Mouse (Mus musculus): ENCODE measurements around the gene Itpk1. TPM values are rescaled to one million over a fixed set of nuclear protein-coding genes. Genes with fewer than 3 reads are reported as not detected.

Itpk1 gene
- polyA plus RNA-seq, 1 experiment from 2014 or later = 4.8 TPM

DNA sequence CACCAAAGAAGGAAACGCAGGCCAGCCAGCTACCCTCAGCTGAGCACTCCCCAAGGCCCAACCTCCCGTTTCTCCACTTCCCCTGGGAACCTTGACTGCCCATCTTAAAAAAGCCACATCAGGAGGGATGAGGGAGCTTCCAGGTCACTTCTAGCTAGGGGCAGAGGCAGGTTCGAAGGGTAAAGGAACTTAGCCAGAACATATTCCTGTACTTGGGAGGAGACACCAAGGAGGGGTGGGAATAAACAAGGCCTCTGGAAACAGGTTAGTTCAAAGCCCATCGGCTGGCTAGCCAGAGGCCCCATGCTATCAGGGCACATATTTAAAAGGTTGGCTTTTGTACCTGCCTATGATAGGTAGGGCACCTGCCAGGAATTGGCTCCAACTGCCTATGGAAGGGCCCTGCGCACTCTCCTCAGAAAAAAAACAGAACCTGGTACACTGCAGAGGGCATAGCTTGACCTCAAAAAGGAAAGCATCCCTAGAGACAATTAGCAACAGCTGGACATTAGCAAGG, 3.0 kb downstream of the Itpk1 start:
- no peak for ATAC-seq (replicated peaks; ENCODE audit: insufficient number of reproducible peaks, insufficient read depth, low FRiP score, low read depth)
- H3K36me3 ChIP-seq = no peaks in the 10 kb centered on the region
- H3K9me3 ChIP-seq (replicated peaks) = no peaks in the 10 kb centered on the region
- H3K9ac ChIP-seq = no peak overlapping the region
- H3K4me1 ChIP-seq (replicated peaks) = peaks cover 45% of the 10 kb centered on the region
- no peaks in the 10 kb centered on the region for H3K27me3 ChIP-seq
- H3K4me3 ChIP-seq = no peak overlapping the region
- no peak overlapping the region for H3K27ac ChIP-seq
- 81% methylated on average over 5 of the region's 5 CpGs for whole genome bisulfite sequencing
- no peak overlapping the region for H3K4me2 ChIP-seq

DNA sequence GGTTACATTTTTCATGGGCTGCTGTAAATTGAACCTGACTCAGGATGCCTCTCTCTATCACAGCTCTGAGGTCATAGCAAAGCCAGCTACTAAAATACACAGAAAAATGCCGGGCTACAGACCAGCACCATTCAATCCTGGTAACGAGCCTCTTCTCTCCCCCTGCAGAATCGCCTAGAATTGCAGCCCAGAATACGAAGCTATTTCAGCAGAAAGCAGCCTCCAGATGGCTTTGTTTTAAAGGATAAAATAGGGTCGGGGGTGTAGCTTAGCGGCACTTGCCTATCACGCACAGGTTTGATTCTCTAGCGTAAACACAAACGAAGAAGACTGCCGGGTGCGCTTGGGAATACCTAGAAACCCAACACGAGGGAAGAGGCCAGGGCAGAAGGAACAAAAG, 4.3 kb downstream of the Itpk1 start:
- Histone ChIP-seq H3K4me2 (no peak overlapping the region), H3K27me3 (no peaks in the 10 kb centered on the region), H3K9ac (no peak overlapping the region), H3K9me3 (replicated peaks) (no peaks in the 10 kb centered on the region), H3K27ac (no peak overlapping the region), H3K36me3 (no peaks in the 10 kb centered on the region), H3K4me1 (replicated peaks) (peaks cover 45% of the 10 kb centered on the region), H3K4me3 (no peak overlapping the region)
- ATAC-seq (replicated peaks; ENCODE audit: insufficient number of reproducible peaks, insufficient read depth, low FRiP score, low read depth) = no peak
- WGBS = 62% methylated on average over 12 of the region's 12 CpGs

DNA sequence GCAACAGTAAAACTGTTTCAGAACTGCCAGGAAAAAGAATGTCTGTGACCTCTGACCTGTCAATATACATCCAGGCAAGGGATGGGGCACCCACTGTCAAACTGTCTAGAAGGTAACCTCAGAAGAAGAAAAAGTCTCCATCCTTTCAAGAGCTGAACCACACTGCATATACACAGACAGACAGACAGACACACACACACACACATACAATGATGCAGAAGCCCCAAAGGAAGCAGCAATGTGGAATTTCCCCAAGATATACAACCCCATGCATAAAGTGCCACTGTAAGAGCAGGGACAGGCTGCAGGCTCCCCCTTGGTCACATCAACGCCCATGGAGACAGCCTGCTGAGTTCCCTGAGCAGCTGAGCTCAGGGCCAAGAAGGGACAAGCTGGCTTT, 5.6 kb downstream of the Itpk1 start:
- no peak overlapping the region for H3K9ac ChIP-seq
- H3K27ac ChIP-seq = no peak overlapping the region
- 54% methylated on average over 1 of the region's 1 CpGs for WGBS
- no peaks in the 10 kb centered on the region for H3K36me3 ChIP-seq
- no peak overlapping the region for H3K4me3 ChIP-seq
- no peak for ATAC-seq (replicated peaks; ENCODE audit: insufficient number of reproducible peaks, insufficient read depth, low FRiP score, low read depth)
- peaks cover 44% of the 10 kb centered on the region for H3K4me1 ChIP-seq (replicated peaks)
- no peaks in the 10 kb centered on the region for H3K27me3 ChIP-seq
- no peak overlapping the region for H3K4me2 ChIP-seq
- no peaks in the 10 kb centered on the region for H3K9me3 ChIP-seq (replicated peaks)

DNA sequence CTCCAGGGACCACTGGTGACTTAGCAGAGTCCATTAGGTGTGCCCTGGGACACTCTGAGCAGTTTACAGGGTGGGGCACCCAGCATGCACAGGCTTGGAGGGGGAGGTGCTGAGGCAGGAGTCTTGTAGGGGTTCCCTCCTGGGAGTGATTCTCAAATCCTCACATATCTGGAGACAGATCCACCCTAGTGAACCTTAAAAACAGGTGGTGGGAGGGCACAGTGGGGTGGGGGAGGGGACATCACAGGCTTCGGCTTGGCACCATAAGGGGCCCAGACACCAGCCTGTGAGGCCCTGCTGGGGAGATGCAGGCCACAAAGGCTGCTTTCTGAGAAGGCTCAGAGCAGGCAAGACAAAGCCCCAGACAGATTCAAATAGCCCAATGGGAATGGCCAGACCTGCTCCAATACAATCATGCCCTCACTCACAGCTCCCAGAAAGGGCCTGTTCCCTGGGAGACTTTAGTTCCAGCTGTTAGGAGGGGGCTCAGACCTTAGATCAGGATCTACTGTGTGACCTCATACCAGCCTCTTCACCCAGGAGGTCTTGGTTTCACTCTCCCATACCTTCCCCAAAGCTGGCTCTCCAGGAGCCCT, 6.5 kb downstream of the Itpk1 start:
- Histone ChIP-seq H3K27ac (no peak overlapping the region), H3K36me3 (no peaks in the 10 kb centered on the region), H3K9ac (no peak overlapping the region), H3K9me3 (replicated peaks) (no peaks in the 10 kb centered on the region), H3K27me3 (no peaks in the 10 kb centered on the region), H3K4me3 (no peak overlapping the region), H3K4me1 (replicated peaks) (peaks cover 34% of the 10 kb centered on the region), H3K4me2 (no peak overlapping the region)
- 88% methylated on average over 1 of the region's 1 CpGs for WGBS
- peak; percentile 44; the same call in 1 of the 2 replicates for ATAC-seq (replicated peaks; ENCODE audit: insufficient number of reproducible peaks, insufficient read depth, low FRiP score, low read depth)

DNA sequence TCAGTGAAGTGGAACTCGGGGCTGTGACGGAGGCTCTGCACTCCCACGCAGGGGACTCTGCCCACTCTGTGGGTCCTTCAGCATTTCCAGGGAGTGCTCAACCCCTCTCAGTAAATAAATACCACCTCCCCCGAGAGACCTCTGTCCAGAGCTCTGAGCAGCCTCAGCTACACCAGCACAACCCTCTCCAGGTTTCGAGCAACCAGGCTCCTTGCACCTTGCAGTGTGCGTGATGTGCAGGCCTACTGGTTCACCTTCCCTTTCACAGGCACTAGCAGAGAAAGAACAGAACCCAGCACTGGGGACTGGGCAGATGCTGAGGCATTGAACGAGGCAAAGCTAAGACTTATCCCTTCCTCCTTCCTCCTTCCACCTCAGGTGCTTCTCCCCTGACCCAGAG, 7.3 kb downstream of the Itpk1 start:
- Histone ChIP-seq H3K27ac (no peak overlapping the region), H3K4me2 (no peak overlapping the region), H3K9ac (no peak overlapping the region), H3K4me3 (no peak overlapping the region), H3K4me1 (replicated peaks) (peaks cover 29% of the 10 kb centered on the region), H3K27me3 (no peaks in the 10 kb centered on the region), H3K9me3 (replicated peaks) (no peaks in the 10 kb centered on the region), H3K36me3 (no peaks in the 10 kb centered on the region)
- ATAC-seq (replicated peaks; ENCODE audit: insufficient number of reproducible peaks, insufficient read depth, low FRiP score, low read depth) = no peak
- WGBS = 79% methylated on average over 7 of the region's 7 CpGs

DNA sequence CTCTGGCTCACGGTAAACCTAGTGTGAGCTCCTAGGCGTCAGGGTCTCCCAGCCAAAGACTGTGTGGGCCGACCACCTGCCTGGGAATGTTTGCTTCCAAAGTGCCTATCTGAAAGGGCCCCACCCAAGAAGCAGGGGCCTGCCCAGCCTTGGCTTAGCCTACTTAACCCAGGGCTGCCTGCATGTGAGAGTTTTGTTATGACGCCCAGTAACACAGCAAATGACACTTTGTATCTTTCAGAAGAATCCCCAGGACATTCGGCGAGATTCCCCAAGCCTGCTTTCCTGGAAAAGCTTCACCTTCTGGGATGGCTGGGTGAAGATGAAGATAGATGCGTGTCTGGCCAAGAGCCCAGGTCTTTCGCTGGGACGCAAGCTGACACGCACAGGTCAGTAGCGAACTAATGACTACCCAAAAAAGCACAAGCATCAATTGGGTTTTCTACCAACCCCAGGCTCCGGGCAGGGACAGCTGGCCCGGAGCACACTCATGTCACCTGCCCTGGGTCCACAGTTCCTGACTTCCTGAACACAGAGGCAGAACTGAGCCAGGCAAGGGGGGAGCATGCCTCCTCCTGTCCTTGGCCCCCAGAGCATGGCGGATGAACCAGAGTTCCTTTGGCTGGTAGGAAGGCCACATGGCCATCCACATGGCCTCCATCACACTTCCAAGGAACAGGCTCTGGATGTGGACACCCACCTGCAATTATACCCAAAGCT, 7.9 kb downstream of the Itpk1 start:
- H3K4me2 ChIP-seq = no peak overlapping the region
- H3K4me1 ChIP-seq (replicated peaks) = peaks cover 25% of the 10 kb centered on the region
- no peaks in the 10 kb centered on the region for H3K9me3 ChIP-seq (replicated peaks)
- no peaks in the 10 kb centered on the region for H3K36me3 ChIP-seq
- WGBS = 75% methylated on average over 14 of the region's 14 CpGs
- no peak overlapping the region for H3K4me3 ChIP-seq
- H3K27ac ChIP-seq = no peak overlapping the region
- ATAC-seq (replicated peaks; ENCODE audit: insufficient number of reproducible peaks, insufficient read depth, low FRiP score, low read depth) = no peak
- no peaks in the 10 kb centered on the region for H3K27me3 ChIP-seq
- H3K9ac ChIP-seq = no peak overlapping the region

DNA sequence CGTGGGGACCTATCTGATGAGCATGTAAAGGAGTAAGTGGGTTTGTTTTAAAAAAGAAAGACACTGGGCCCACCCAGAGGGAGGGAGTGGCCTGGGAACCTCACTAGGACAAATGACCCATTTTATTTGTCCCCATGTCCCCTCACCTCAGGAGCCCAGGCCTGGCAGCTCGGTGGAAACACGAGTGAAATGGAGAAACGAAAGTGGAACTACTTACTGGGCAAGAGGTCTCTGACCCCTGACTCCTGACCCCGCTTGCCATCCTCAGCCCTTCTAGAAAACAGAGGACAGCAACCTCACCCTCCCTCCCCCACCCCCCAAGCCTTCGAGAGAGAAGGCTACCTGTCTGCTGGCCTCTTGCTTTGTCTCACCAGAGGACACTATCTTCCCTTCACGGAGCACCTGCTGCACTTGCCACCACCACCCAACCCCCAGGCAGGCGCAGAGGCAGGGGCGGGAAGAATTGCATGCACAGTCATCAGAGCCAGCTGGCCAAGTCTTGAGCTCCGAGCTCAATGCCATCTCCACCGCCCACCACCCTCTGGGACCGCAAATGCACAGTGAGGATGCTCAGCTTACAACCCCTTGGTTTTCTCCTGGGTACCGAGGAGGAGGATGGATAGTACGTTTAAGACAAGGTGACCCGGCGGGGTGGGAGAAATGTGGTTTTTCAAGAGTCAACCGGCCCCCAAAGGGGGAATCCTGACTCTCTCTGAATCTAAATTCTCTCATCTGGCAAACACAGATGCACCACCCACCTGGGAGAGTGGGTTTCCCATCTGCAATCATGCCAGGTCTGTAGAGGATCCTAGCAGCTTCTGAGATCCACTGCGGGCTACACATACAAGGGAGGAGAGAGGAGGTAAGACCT, 9.1 kb downstream of the Itpk1 start:
- Histone ChIP-seq H3K27ac (no peak overlapping the region), H3K36me3 (no peaks in the 10 kb centered on the region), H3K4me2 (no peak overlapping the region), H3K9ac (no peak overlapping the region), H3K9me3 (replicated peaks) (no peaks in the 10 kb centered on the region), H3K4me1 (replicated peaks) (peaks cover 25% of the 10 kb centered on the region), H3K4me3 (no peak overlapping the region), H3K27me3 (no peaks in the 10 kb centered on the region)
- no peak for ATAC-seq (replicated peaks; ENCODE audit: insufficient number of reproducible peaks, insufficient read depth, low FRiP score, low read depth)
- WGBS = 72% methylated on average over 18 of the region's 18 CpGs

DNA sequence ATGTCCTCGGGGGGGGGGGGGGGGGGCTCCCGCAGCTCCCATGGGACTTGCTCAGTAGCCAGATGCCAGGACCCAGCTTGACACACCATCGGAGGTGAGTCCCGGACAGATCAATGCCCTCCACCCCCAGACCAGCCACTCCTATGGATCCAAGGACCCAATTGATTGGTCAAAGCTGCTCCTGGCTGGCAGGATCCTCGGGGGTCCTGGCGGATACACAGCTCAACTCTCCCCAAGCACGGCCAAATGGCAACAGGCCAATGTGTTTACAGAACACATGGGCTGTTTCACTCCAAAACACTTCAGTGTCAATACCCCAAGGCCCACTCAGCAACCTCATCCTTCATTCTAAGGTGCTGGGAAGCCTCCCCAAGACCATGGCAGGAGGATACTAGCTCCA, 13.0 kb downstream of the Itpk1 start:
- H3K9me3 ChIP-seq (replicated peaks) = no peaks in the 10 kb centered on the region
- no peak overlapping the region for H3K4me3 ChIP-seq
- no peak overlapping the region for H3K27ac ChIP-seq
- WGBS = 73% methylated on average over 7 of the region's 7 CpGs
- H3K27me3 ChIP-seq = no peaks in the 10 kb centered on the region
- no peak overlapping the region for H3K9ac ChIP-seq
- H3K4me1 ChIP-seq (replicated peaks) = peaks cover 10% of the 10 kb centered on the region; the same call in 1 of the 2 replicates
- H3K36me3 ChIP-seq = no peaks in the 10 kb centered on the region
- H3K4me2 ChIP-seq = no peak overlapping the region
- no peak for ATAC-seq (replicated peaks; ENCODE audit: insufficient number of reproducible peaks, insufficient read depth, low FRiP score, low read depth)

DNA sequence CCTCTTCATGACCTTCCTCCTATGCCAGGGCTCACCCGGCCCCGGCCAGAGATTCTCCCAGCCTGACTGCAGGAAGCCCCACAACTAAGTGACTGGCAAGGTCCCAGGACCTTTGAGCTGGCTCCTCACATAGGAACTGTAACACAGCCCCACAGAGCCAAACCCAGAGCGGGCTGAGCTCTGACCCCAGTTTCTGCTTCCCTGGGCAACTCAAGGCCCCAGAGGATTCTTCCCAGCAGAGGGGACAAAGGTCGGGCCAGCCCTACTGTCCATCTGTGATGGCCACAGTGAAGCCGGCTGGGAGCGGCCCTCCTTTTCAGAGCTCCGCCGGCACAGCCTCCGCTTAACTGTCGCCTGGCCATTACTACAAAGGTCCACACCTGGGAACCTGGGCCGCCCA, 13.6 kb downstream of the Itpk1 start:
- no peak overlapping the region for H3K27ac ChIP-seq

DNA sequence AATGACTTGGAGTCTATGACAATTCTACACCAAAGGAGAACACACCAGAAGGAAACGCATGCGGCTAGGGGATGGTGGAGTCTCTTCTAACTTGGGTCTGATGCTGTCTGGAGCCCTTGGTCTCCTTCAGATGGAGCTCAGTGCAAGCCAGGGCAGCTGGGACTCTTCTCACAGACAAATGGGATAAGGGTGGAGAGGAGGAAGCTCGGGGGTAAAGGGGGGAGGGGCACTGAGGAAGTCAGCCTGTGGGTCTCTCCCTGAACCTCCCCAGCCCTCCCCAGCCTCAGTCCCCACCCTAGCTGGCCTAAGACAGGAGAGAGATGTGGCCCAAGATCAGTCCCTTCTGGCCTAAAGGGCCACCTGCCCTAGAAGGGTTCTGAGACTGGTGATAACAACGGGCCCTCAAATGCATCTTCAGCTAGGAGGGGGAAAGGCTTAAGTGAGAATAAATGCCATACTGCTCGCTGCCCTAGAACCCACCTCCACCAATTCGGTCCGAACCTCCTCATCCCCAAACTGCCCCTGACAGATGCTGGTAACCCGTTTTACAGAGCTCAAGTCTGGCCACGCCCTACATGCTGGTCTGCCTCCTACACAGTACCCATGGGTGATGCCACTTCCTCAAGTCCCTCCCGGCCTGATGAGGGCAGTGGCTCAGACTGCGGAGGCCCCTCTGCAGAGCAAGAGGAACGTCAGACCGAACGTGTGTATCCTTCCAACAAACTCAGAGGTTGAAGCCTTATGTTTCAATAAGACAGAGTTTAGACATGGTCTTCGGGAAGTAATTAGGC, 14.8 kb downstream of the Itpk1 start:
- no peak overlapping the region for H3K9ac ChIP-seq
- no peaks in the 10 kb centered on the region for H3K9me3 ChIP-seq (replicated peaks)
- no peak overlapping the region for H3K4me3 ChIP-seq
- no peak overlapping the region for H3K4me2 ChIP-seq
- H3K27me3 ChIP-seq = no peaks in the 10 kb centered on the region
- no peaks in the 10 kb centered on the region for H3K36me3 ChIP-seq
- H3K4me1 ChIP-seq (replicated peaks) = peaks cover 9% of the 10 kb centered on the region
- 74% methylated on average over 15 of the region's 15 CpGs for WGBS
- no peak overlapping the region for H3K27ac ChIP-seq
- ATAC-seq (replicated peaks; ENCODE audit: insufficient number of reproducible peaks, insufficient read depth, low FRiP score, low read depth) = no peak

More for the DNA sequence above, 13.6 kb downstream of the Itpk1 start:
- H3K9me3 ChIP-seq (replicated peaks) = no peaks in the 10 kb centered on the region
- H3K4me1 ChIP-seq (replicated peaks) = peaks cover 5% of the 10 kb centered on the region; the same call in 1 of the 2 replicates
- no peak overlapping the region for H3K4me3 ChIP-seq
- WGBS = 75% methylated on average over 11 of the region's 11 CpGs
- H3K9ac ChIP-seq = no peak overlapping the region
- no peak overlapping the region for H3K4me2 ChIP-seq
- no peaks in the 10 kb centered on the region for H3K36me3 ChIP-seq
- ATAC-seq (replicated peaks; ENCODE audit: insufficient number of reproducible peaks, insufficient read depth, low FRiP score, low read depth) = no peak
- no peaks in the 10 kb centered on the region for H3K27me3 ChIP-seq

DNA sequence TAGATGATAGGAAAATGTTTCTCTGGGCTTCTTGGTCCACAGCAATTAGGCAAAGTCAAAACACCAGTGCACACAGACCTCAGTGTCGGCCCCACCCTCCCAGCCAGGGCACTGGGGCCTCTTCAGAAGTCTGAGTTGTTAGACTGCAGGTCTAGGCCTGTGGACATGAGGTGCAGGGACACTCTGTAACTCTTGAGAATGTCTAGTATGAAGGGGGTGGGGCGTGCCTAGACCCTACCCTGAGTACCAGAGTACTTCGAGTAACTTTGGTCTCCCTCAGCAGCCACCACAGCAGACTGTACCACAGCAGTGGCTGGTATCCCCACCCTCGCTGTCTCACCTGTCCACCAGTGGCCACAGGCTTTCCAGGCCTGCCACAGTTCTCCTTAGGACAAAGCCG, 18.4 kb downstream of the Itpk1 start:
- Histone ChIP-seq H3K9ac (no peak overlapping the region), H3K27me3 (no peaks in the 10 kb centered on the region), H3K4me2 (no peak overlapping the region), H3K4me1 (replicated peaks) (peaks cover 32% of the 10 kb centered on the region), H3K4me3 (no peak overlapping the region), H3K27ac (no peak overlapping the region), H3K36me3 (no peaks in the 10 kb centered on the region), H3K9me3 (replicated peaks) (no peaks in the 10 kb centered on the region)
- WGBS = 87% methylated on average over 5 of the region's 5 CpGs
- no peak for ATAC-seq (replicated peaks; ENCODE audit: insufficient number of reproducible peaks, insufficient read depth, low FRiP score, low read depth)
